Mouse (Mus musculus): Measurements from ENCODE around the gene Vgf. TPM values are rescaled to one million over a fixed set of nuclear protein-coding genes. Genes with fewer than 3 reads are reported as not detected.
A peak's percentile ranks its signal among the peaks of the same experiment; 100 is the strongest.

The Vgf gene
- total RNA-seq, 2 experiments from 2014 or later, result not detected

- intact Hi-C loops (cut with DNase I), result no loop called here
- DNase-seq, result no peak
Measured at GRCm38 (mm10) chr5:137065923-137066322, 39.7 kb downstream of the Vgf start.

GRCm38 (mm10) chr5:137068711-137069110, 42.5 kb downstream of the Vgf start:
- no peak for DNase-seq
- intact Hi-C loops (cut with DNase I), result no loop called here

GRCm38 (mm10) chr5:137070881-137071605, 44.9 kb downstream of the Vgf start:
- DNase-seq, result no peak
- intact Hi-C loops (cut with DNase I), result no loop called here

- DNase-seq, result peak; percentile 71 to 83
- intact Hi-C loops (cut with DNase I), result no loop called here
Measured at GRCm38 (mm10) chr5:137072079-137072960, 46.1 kb downstream of the Vgf start, which contains the start of gene Serpine1. Gene Serpine1 (minus strand): TSS chr5:137072268.

- intact Hi-C loops (cut with DNase I), result no loop called here
- DNase-seq, result no peak
Measured at GRCm38 (mm10) chr5:137073141-137073540, 46.9 kb downstream of the Vgf start.

GRCm38 (mm10) chr5:137074191-137074651, 48.0 kb downstream of the Vgf start:
- intact Hi-C loops (cut with DNase I), result no loop called here

GRCm38 (mm10) chr5:137075726-137076125, 49.5 kb downstream of the Vgf start:
- no peak for DNase-seq
- intact Hi-C loops (cut with DNase I), result no loop called here

More at GRCm38 (mm10) chr5:137074191-137074651, 48.0 kb downstream of the Vgf start:
- peak; percentile 39 to 61 for DNase-seq

GRCm38 (mm10) chr5:137076191-137076930, 50.2 kb downstream of the Vgf start:
- peak; percentile 24 to 59 for DNase-seq
- intact Hi-C loops (cut with DNase I), result no loop called here

- no peak for DNase-seq
Measured at GRCm38 (mm10) chr5:137077187-137077586, 51.0 kb downstream of the Vgf start.

GRCm38 (mm10) chr5:137078041-137078440, 51.8 kb downstream of the Vgf start:
- intact Hi-C loops (cut with DNase I), result no loop called here
- DNase-seq, result no peak

More at GRCm38 (mm10) chr5:137077187-137077586, 51.0 kb downstream of the Vgf start:
- intact Hi-C loops (cut with DNase I), result no loop called here

GRCm38 (mm10) chr5:137078616-137079015, 52.4 kb downstream of the Vgf start:
- DNase-seq, result no peak
- intact Hi-C loops (cut with DNase I), result no loop called here

GRCm38 (mm10) chr5:137079849-137080248, 53.7 kb downstream of the Vgf start:
- intact Hi-C loops (cut with DNase I), result no loop called here
- DNase-seq, result no peak

Small RNA genes within 50 kb of the gene (microRNA-seq; reads per million reads assigned to microRNA genes)
- gene Mir702, result 6.8 to 8.2 reads per million in 2 experiments

Other genes with a start within 250 kb of the Vgf start
- gene Col26a1, start 143.2 kb upstream of the Vgf start, total RNA-seq (2021), result 1 to 10 TPM; 2.3 to 4.1 TPM
- gene Ift22, start 118.2 kb upstream of the Vgf start, total RNA-seq (2021), result 1 to 10 TPM; 4.2 to 5.9 TPM
- 100 to 1,000 TPM; 149 to 165 TPM for gene Fis1, start 73.1 kb upstream of the Vgf start, total RNA-seq (2021)
- gene Cldn15, start 59.8 kb upstream of the Vgf start, total RNA-seq (2021), result 1 to 10 TPM; 1.7 to 1.8 TPM
- 10 to 100 TPM; 19.5 to 22.2 TPM for gene Plod3, start 39.4 kb upstream of the Vgf start, total RNA-seq (2021)
- gene Znhit1, start 38.4 kb upstream of the Vgf start, total RNA-seq (2021), result 10 to 100 TPM; 58.3 to 63.2 TPM
- gene Ap1s1, start 19.7 kb downstream of the Vgf start, total RNA-seq (2021), result 10 to 100 TPM; 14.6 to 16.8 TPM
- gene Serpine1, start 45.9 kb downstream of the Vgf start, total RNA-seq (2021), result 1 to 10 TPM; 2.8 to 7.5 TPM
- 1 to 10 TPM; 7.0 to 8.0 TPM for gene Trim56, start 89.8 kb downstream of the Vgf start, total RNA-seq (2021)
- not detected for gene Muc3, start 122.9 kb downstream of the Vgf start, total RNA-seq (2021)
- under 1 TPM; 0.17 to 0.31 TPM for gene Muc3a, start 186.0 kb downstream of the Vgf start, total RNA-seq (2021)

Measured in gastrocnemius, postnatal 36 days (tissue).